Mouse (Mus musculus): Measurements from ENCODE around the gene Ppm1h. TPM values are rescaled to one million over a fixed set of nuclear protein-coding genes. Genes with fewer than 3 reads are reported as not detected.

Gene Ppm1h
- polyA plus RNA-seq, 1 experiment from 2014 or later = 8.8 TPM

- no peak overlapping the region for H3K9ac ChIP-seq (ENCODE audit: low read length)
- H3K4me1 ChIP-seq (ENCODE audit: control insufficient read depth, insufficient read depth, low read length) = no peaks in the 10 kb centered on the region
- no peak for ATAC-seq
- no peaks in the 10 kb centered on the region for H3K36me3 ChIP-seq (ENCODE audit: control insufficient read depth, insufficient read depth, low read length)
- WGBS = 86% methylated on average over 19 of the region's 19 CpGs
- no peak overlapping the region for H3K27ac ChIP-seq (ENCODE audit: low read depth, low read length)
- H3K4me2 ChIP-seq (ENCODE audit: low read length) = no peak overlapping the region
- H3K4me3 ChIP-seq (ENCODE audit: low read depth, low read length) = no peak overlapping the region
- H3K9me3 ChIP-seq (replicated peaks; ENCODE audit: control insufficient read depth, low read length) = peaks cover 6% of the 10 kb centered on the region; the same call in 1 of the 2 replicates
- H3K27me3 ChIP-seq (replicated peaks; ENCODE audit: control insufficient read depth, insufficient read depth, low read length) = no peaks in the 10 kb centered on the region
- no peak for DNase-seq (ENCODE audit: low spot score)
Measured at GRCm38 (mm10) chr10:122800003-122800731, 121.6 kb downstream of the Ppm1h start.

- Histone ChIP-seq H3K36me3 (ENCODE audit: control insufficient read depth, insufficient read depth, low read length) (no peaks in the 10 kb centered on the region), H3K4me1 (ENCODE audit: control insufficient read depth, insufficient read depth, low read length) (no peaks in the 10 kb centered on the region), H3K4me3 (ENCODE audit: low read depth, low read length) (no peak overlapping the region), H3K9ac (ENCODE audit: low read length) (no peak overlapping the region), H3K27me3 (replicated peaks; ENCODE audit: control insufficient read depth, insufficient read depth, low read length) (no peaks in the 10 kb centered on the region), H3K9me3 (replicated peaks; ENCODE audit: control insufficient read depth, low read length) (peaks cover 7% of the 10 kb centered on the region; the same call in 1 of the 2 replicates), H3K4me2 (ENCODE audit: low read length) (no peak overlapping the region), H3K27ac (ENCODE audit: low read depth, low read length) (no peak overlapping the region)
- no peak for DNase-seq (ENCODE audit: low spot score)
- no peak for ATAC-seq
- 88% methylated on average over 4 of the region's 4 CpGs for WGBS
Measured at GRCm38 (mm10) chr10:122800732-122801110, 122.2 kb downstream of the Ppm1h start.

GRCm38 (mm10) chr10:122802218-122802617 lies 123.7 kb downstream of the Ppm1h start:
- ATAC-seq (no peak), DNase-seq (ENCODE audit: low spot score) (no peak)
- no peaks in the 10 kb centered on the region for H3K4me1 ChIP-seq (ENCODE audit: control insufficient read depth, insufficient read depth, low read length)
- no peak overlapping the region for H3K9ac ChIP-seq (ENCODE audit: low read length)
- peak overlapping the region; percentile 39 for H3K4me2 ChIP-seq (ENCODE audit: low read length)
- no peaks in the 10 kb centered on the region for H3K27me3 ChIP-seq (replicated peaks; ENCODE audit: control insufficient read depth, insufficient read depth, low read length)
- H3K9me3 ChIP-seq (replicated peaks; ENCODE audit: control insufficient read depth, low read length) = peaks cover 7% of the 10 kb centered on the region; the same call in 1 of the 2 replicates
- peak overlapping the region; percentile 5; the same call in 1 of the 2 replicates for H3K4me3 ChIP-seq (ENCODE audit: low read depth, low read length)
- H3K36me3 ChIP-seq (ENCODE audit: control insufficient read depth, insufficient read depth, low read length) = no peaks in the 10 kb centered on the region
- WGBS = 44% methylated on average over 30 of the region's 30 CpGs
- no peak overlapping the region for H3K27ac ChIP-seq (ENCODE audit: low read depth, low read length)

GRCm38 (mm10) chr10:122802901-122803300 lies 124.3 kb downstream of the Ppm1h start:
- H3K4me2 ChIP-seq (ENCODE audit: low read length) = no peak overlapping the region
- DNase-seq (ENCODE audit: low spot score) = no peak
- H3K9me3 ChIP-seq (replicated peaks; ENCODE audit: control insufficient read depth, low read length) = peaks cover 7% of the 10 kb centered on the region; the same call in 1 of the 2 replicates
- H3K4me1 ChIP-seq (ENCODE audit: control insufficient read depth, insufficient read depth, low read length) = peaks cover 4% of the 10 kb centered on the region; the same call in 1 of the 2 replicates
- no peak overlapping the region for H3K4me3 ChIP-seq (ENCODE audit: low read depth, low read length)
- H3K27ac ChIP-seq (ENCODE audit: low read depth, low read length) = no peak overlapping the region
- WGBS = 30% methylated on average over 7 of the region's 7 CpGs
- no peak overlapping the region for H3K9ac ChIP-seq (ENCODE audit: low read length)
- H3K36me3 ChIP-seq (ENCODE audit: control insufficient read depth, insufficient read depth, low read length) = no peaks in the 10 kb centered on the region
- no peak for ATAC-seq
- H3K27me3 ChIP-seq (replicated peaks; ENCODE audit: control insufficient read depth, insufficient read depth, low read length) = no peaks in the 10 kb centered on the region

- DNase-seq (ENCODE audit: low spot score) (peak; percentile 86), ATAC-seq (peak; percentile 22; the same call in 1 of the 2 replicates)
- Histone ChIP-seq H3K4me3 (ENCODE audit: low read depth, low read length) (no peak overlapping the region), H3K4me2 (ENCODE audit: low read length) (no peak overlapping the region), H3K4me1 (ENCODE audit: control insufficient read depth, insufficient read depth, low read length) (peaks cover 4% of the 10 kb centered on the region; the same call in 1 of the 2 replicates), H3K9ac (ENCODE audit: low read length) (no peak overlapping the region), H3K9me3 (replicated peaks; ENCODE audit: control insufficient read depth, low read length) (peaks cover 7% of the 10 kb centered on the region; the same call in 1 of the 2 replicates), H3K27ac (ENCODE audit: low read depth, low read length) (no peak overlapping the region), H3K36me3 (ENCODE audit: control insufficient read depth, insufficient read depth, low read length) (no peaks in the 10 kb centered on the region), H3K27me3 (replicated peaks; ENCODE audit: control insufficient read depth, insufficient read depth, low read length) (no peaks in the 10 kb centered on the region)
- 9% methylated on average over 7 of the region's 7 CpGs for WGBS
Measured at GRCm38 (mm10) chr10:122803906-122804305, 125.3 kb downstream of the Ppm1h start.

GRCm38 (mm10) chr10:122805866-122806265 lies 127.3 kb downstream of the Ppm1h start:
- H3K9ac ChIP-seq (ENCODE audit: low read length) = no peak overlapping the region
- DNase-seq (ENCODE audit: low spot score) (no peak), ATAC-seq (no peak)
- peaks cover 4% of the 10 kb centered on the region; the same call in 1 of the 2 replicates for H3K4me1 ChIP-seq (ENCODE audit: control insufficient read depth, insufficient read depth, low read length)
- H3K4me2 ChIP-seq (ENCODE audit: low read length) = no peak overlapping the region
- H3K27ac ChIP-seq (ENCODE audit: low read depth, low read length) = no peak overlapping the region
- no peaks in the 10 kb centered on the region for H3K27me3 ChIP-seq (replicated peaks; ENCODE audit: control insufficient read depth, insufficient read depth, low read length)
- H3K36me3 ChIP-seq (ENCODE audit: control insufficient read depth, insufficient read depth, low read length) = no peaks in the 10 kb centered on the region
- 65% methylated on average over 2 of the region's 2 CpGs for WGBS
- no peak overlapping the region for H3K4me3 ChIP-seq (ENCODE audit: low read depth, low read length)
- H3K9me3 ChIP-seq (replicated peaks; ENCODE audit: control insufficient read depth, low read length) = peaks cover 7% of the 10 kb centered on the region; the same call in 1 of the 2 replicates

- H3K36me3 ChIP-seq (ENCODE audit: control insufficient read depth, insufficient read depth, low read length) = no peaks in the 10 kb centered on the region
- ATAC-seq = peak; percentile 74
- H3K27me3 ChIP-seq (replicated peaks; ENCODE audit: control insufficient read depth, insufficient read depth, low read length) = no peaks in the 10 kb centered on the region
- H3K4me3 ChIP-seq (ENCODE audit: low read depth, low read length) = no peak overlapping the region
- 33% methylated on average over 9 of the region's 9 CpGs for WGBS
- peaks cover 7% of the 10 kb centered on the region; the same call in 1 of the 2 replicates for H3K9me3 ChIP-seq (replicated peaks; ENCODE audit: control insufficient read depth, low read length)
- no peak overlapping the region for H3K9ac ChIP-seq (ENCODE audit: low read length)
- DNase-seq (ENCODE audit: low spot score) = peak; percentile 91
- H3K4me2 ChIP-seq (ENCODE audit: low read length) = no peak overlapping the region
- peak overlapping the region; percentile 75; the same call in 1 of the 2 replicates for H3K27ac ChIP-seq (ENCODE audit: low read depth, low read length)
- peaks cover 4% of the 10 kb centered on the region; the same call in 1 of the 2 replicates for H3K4me1 ChIP-seq (ENCODE audit: control insufficient read depth, insufficient read depth, low read length)
Measured at GRCm38 (mm10) chr10:122807127-122808105, 128.9 kb downstream of the Ppm1h start.

GRCm38 (mm10) chr10:122808186-122808585 lies 129.6 kb downstream of the Ppm1h start:
- no peak for DNase-seq (ENCODE audit: low spot score)
- H3K36me3 ChIP-seq (ENCODE audit: control insufficient read depth, insufficient read depth, low read length) = no peaks in the 10 kb centered on the region
- H3K27ac ChIP-seq (ENCODE audit: low read depth, low read length) = no peak overlapping the region
- 69% methylated on average over 4 of the region's 4 CpGs for WGBS
- no peak overlapping the region for H3K4me2 ChIP-seq (ENCODE audit: low read length)
- H3K9ac ChIP-seq (ENCODE audit: low read length) = no peak overlapping the region
- no peak for ATAC-seq
- H3K4me3 ChIP-seq (ENCODE audit: low read depth, low read length) = no peak overlapping the region
- no peaks in the 10 kb centered on the region for H3K27me3 ChIP-seq (replicated peaks; ENCODE audit: control insufficient read depth, insufficient read depth, low read length)
- peaks cover 7% of the 10 kb centered on the region; the same call in 1 of the 2 replicates for H3K9me3 ChIP-seq (replicated peaks; ENCODE audit: control insufficient read depth, low read length)
- H3K4me1 ChIP-seq (ENCODE audit: control insufficient read depth, insufficient read depth, low read length) = peaks cover 4% of the 10 kb centered on the region; the same call in 1 of the 2 replicates
